Comparison of ENCODE assay signal across 25 mouse cellular contexts in genomic region chr2:130158088-130158437, GRCm38 (mm10). TPM values are rescaled to one million over a fixed set of nuclear protein-coding genes. Genes with fewer than 3 reads are reported as not detected.
DNase-seq lines count a peak whose midpoint lies in the region; ATAC-seq and TF ChIP-seq lines count a peak whose summit lies in the region.
"Had no signal": no experiment of that assay in that cellular context is flagged by ENCODE, and none has a peak within 500 bp of the region (broad histone marks: within the 10 kb centered on the region; RNA-seq: fewer than 3 reads in every experiment).

No protein-coding gene starts in this region.

- no peak overlapping the region for H3K4me3 ChIP-seq in forebrain, embryonic 15.5 days
- no peak overlapping the region for H3K4me3 ChIP-seq in forebrain, embryonic 10.5 days
- no peak overlapping the region for H3K4me3 ChIP-seq in midbrain, embryonic 15.5 days
- no peak overlapping the region for H3K4me3 ChIP-seq in midbrain, embryonic 11.5 days (ENCODE audit: low read depth, low read length)
- H3K4me3 ChIP-seq in midbrain, postnatal 0 days (ENCODE audit: low read depth, low read length): no peak overlapping the region
- H3K4me3 ChIP-seq in hindbrain, embryonic 10.5 days: no peak overlapping the region
- H3K4me3 ChIP-seq: embryonic facial prominence, embryonic 15.5 days; erythroblast, embryonic 14.5 days; heart, adult 2 months; heart, embryonic 12.5 days had no signal

- H3K36me3 ChIP-seq in forebrain, embryonic 15.5 days: no peaks in the 10 kb centered on the region
- no peaks in the 10 kb centered on the region for H3K36me3 ChIP-seq in forebrain, embryonic 10.5 days (replicated peaks)
- no peaks in the 10 kb centered on the region for H3K36me3 ChIP-seq in midbrain, embryonic 15.5 days (replicated peaks)
- H3K36me3 ChIP-seq in midbrain, embryonic 11.5 days (ENCODE audit: control insufficient read depth, insufficient read depth, low read length): no peaks in the 10 kb centered on the region
- H3K36me3 ChIP-seq in midbrain, postnatal 0 days (ENCODE audit: insufficient read depth, low read length): no peaks in the 10 kb centered on the region
- no peaks in the 10 kb centered on the region for H3K36me3 ChIP-seq in hindbrain, embryonic 10.5 days
- H3K36me3 ChIP-seq: embryonic facial prominence, embryonic 15.5 days; heart, embryonic 12.5 days had no signal

- WGBS in forebrain, embryonic 15.5 days: 49% methylated on average over 4 of the region's 4 CpGs
- WGBS in forebrain, embryonic 10.5 days: 63% methylated on average over 4 of the region's 4 CpGs
- WGBS in midbrain, embryonic 15.5 days: 50% methylated on average over 4 of the region's 4 CpGs
- WGBS in midbrain, embryonic 11.5 days: 65% methylated on average over 4 of the region's 4 CpGs
- 39% methylated on average over 4 of the region's 4 CpGs for WGBS in midbrain, postnatal 0 days
- 54% methylated on average over 4 of the region's 4 CpGs for WGBS in hindbrain, embryonic 10.5 days

- DNase-seq in forebrain, embryonic 10.5 days (ENCODE audit: extremely low spot score, low spot score): no peak
- no peak for DNase-seq in midbrain, embryonic 11.5 days (ENCODE audit: low spot score, missing footprints)
- DNase-seq in midbrain, postnatal 0 days (ENCODE audit: low spot score): peak; percentile 12
- DNase-seq in gastrocnemius, adult 18-20 months (ENCODE audit: low spot score): no peak
- DNase-seq in hindbrain, embryonic 10.5 days (ENCODE audit: low spot score): no peak
- DNase-seq: adrenal gland, adult 2 months; adrenal gland, postnatal 25 days; cerebellum, adult 18-20 months; cerebellum, adult 9-11 months; cerebellum, postnatal 36 days; gastrocnemius, postnatal 10 days; heart, adult 2 months had no signal

- H3K9ac ChIP-seq in forebrain, embryonic 15.5 days (replicated peaks): no peak overlapping the region
- no peak overlapping the region for H3K9ac ChIP-seq in midbrain, embryonic 15.5 days
- H3K9ac ChIP-seq in midbrain, embryonic 11.5 days (ENCODE audit: low read length): no peak overlapping the region
- no peak overlapping the region for H3K9ac ChIP-seq in midbrain, postnatal 0 days (replicated peaks; ENCODE audit: low read length, poor library complexity, severe bottlenecking)
- H3K9ac ChIP-seq: embryonic facial prominence, embryonic 15.5 days; heart, embryonic 12.5 days had no signal

- H3K9me3 ChIP-seq in forebrain, embryonic 15.5 days: no peaks in the 10 kb centered on the region
- no peaks in the 10 kb centered on the region for H3K9me3 ChIP-seq in forebrain, embryonic 10.5 days
- H3K9me3 ChIP-seq in midbrain, embryonic 15.5 days: no peaks in the 10 kb centered on the region
- H3K9me3 ChIP-seq in midbrain, embryonic 11.5 days (ENCODE audit: control insufficient read depth, low read length): no peaks in the 10 kb centered on the region
- no peaks in the 10 kb centered on the region for H3K9me3 ChIP-seq in midbrain, postnatal 0 days (ENCODE audit: low read length)
- no peaks in the 10 kb centered on the region for H3K9me3 ChIP-seq in hindbrain, embryonic 10.5 days
- H3K9me3 ChIP-seq: embryonic facial prominence, embryonic 15.5 days; heart, embryonic 12.5 days had no signal

- no peak overlapping the region for H3K4me2 ChIP-seq in forebrain, embryonic 15.5 days (replicated peaks)
- H3K4me2 ChIP-seq in midbrain, embryonic 15.5 days: no peak overlapping the region
- H3K4me2 ChIP-seq in midbrain, embryonic 11.5 days: no peak overlapping the region
- no peak overlapping the region for H3K4me2 ChIP-seq in midbrain, postnatal 0 days (ENCODE audit: low read depth, low read length, poor library complexity, severe bottlenecking)
- H3K4me2 ChIP-seq: embryonic facial prominence, embryonic 15.5 days; heart, embryonic 12.5 days had no signal

- ATAC-seq in forebrain, embryonic 15.5 days (replicated peaks): no peak
- peak; percentile 43; the same call in 1 of the 2 replicates for ATAC-seq in midbrain, embryonic 15.5 days (replicated peaks)
- ATAC-seq in midbrain, embryonic 11.5 days (ENCODE audit: low FRiP score): no peak
- no peak for ATAC-seq in midbrain, postnatal 0 days (ENCODE audit: low FRiP score)
- ATAC-seq: hindbrain, embryonic 16.5 days; inflammation-experienced regulatory T-cells, adult 6 months; intestine, postnatal 0 days had no signal

- H3K27ac ChIP-seq in forebrain, embryonic 15.5 days (replicated peaks): peak overlapping the region; percentile 72
- no peak overlapping the region for H3K27ac ChIP-seq in forebrain, embryonic 10.5 days
- H3K27ac ChIP-seq in midbrain, embryonic 15.5 days: peak overlapping the region; percentile 12
- no peak overlapping the region for H3K27ac ChIP-seq in midbrain, embryonic 11.5 days (ENCODE audit: low read depth, low read length)
- H3K27ac ChIP-seq in midbrain, postnatal 0 days (ENCODE audit: low read depth, low read length): peak overlapping the region; percentile 32
- no peak overlapping the region for H3K27ac ChIP-seq in hindbrain, embryonic 10.5 days
- H3K27ac ChIP-seq: embryonic facial prominence, embryonic 15.5 days; heart, adult 2 months had no signal

- no peak for TF ChIP-seq CTCF in midbrain, postnatal 0 days (IDR thresholded peaks at IDR 0.05)

- no peaks in the 10 kb centered on the region for H3K27me3 ChIP-seq in forebrain, embryonic 15.5 days
- H3K27me3 ChIP-seq in forebrain, embryonic 10.5 days (ENCODE audit: poor library complexity, severe bottlenecking): no peaks in the 10 kb centered on the region
- no peaks in the 10 kb centered on the region for H3K27me3 ChIP-seq in midbrain, embryonic 15.5 days (replicated peaks)
- no peaks in the 10 kb centered on the region for H3K27me3 ChIP-seq in midbrain, embryonic 11.5 days (ENCODE audit: control insufficient read depth, insufficient read depth, low read length)
- no peaks in the 10 kb centered on the region for H3K27me3 ChIP-seq in midbrain, postnatal 0 days (ENCODE audit: insufficient read depth, low read length)
- H3K27me3 ChIP-seq in hindbrain, embryonic 10.5 days (ENCODE audit: insufficient read depth, poor library complexity, severe bottlenecking): no peaks in the 10 kb centered on the region
- H3K27me3 ChIP-seq: embryonic facial prominence, embryonic 15.5 days had no signal

- 0 out of 2 replicates have a peak, but pooled peaks cover 2% of the 10 kb centered on the region for H3K4me1 ChIP-seq in forebrain, embryonic 15.5 days
- peaks cover 21% of the 10 kb centered on the region for H3K4me1 ChIP-seq in forebrain, embryonic 10.5 days
- H3K4me1 ChIP-seq in midbrain, embryonic 15.5 days: peaks cover 5% of the 10 kb centered on the region; the same call in 1 of the 2 replicates
- H3K4me1 ChIP-seq in midbrain, embryonic 11.5 days (ENCODE audit: control insufficient read depth, insufficient read depth, low read length): no peaks in the 10 kb centered on the region
- no peaks in the 10 kb centered on the region; the same call in 1 of the 2 replicates for H3K4me1 ChIP-seq in midbrain, postnatal 0 days (ENCODE audit: insufficient read depth, low read length)
- peaks cover 26% of the 10 kb centered on the region for H3K4me1 ChIP-seq in hindbrain, embryonic 10.5 days (replicated peaks)
- H3K4me1 ChIP-seq: embryonic facial prominence, embryonic 15.5 days; heart, embryonic 12.5 days had no signal

RNA-seq across cellular contexts. Expression of gene Snrpb, which starts 21.1 kb away (rescaled TPM):
- polyA plus RNA-seq in forebrain, embryonic 15.5 days (2015; fragmentation: Nextera tagmentation; extraction: Ambion mirVana): 458 and 483 TPM in 2 replicates
- 929 and 941 TPM in 2 replicates for polyA plus RNA-seq in forebrain, embryonic 10.5 days (2016; fragmentation: Nextera tagmentation; extraction: Ambion mirVana)
- 313 and 342 TPM in 2 replicates for polyA plus RNA-seq in midbrain, embryonic 15.5 days (2015; fragmentation: Nextera tagmentation; extraction: Ambion mirVana)
- polyA plus RNA-seq in midbrain, embryonic 11.5 days (2014; fragmentation: Nextera tagmentation; extraction: Ambion mirVana): 725 and 751 TPM in 2 replicates
- 227 and 250 TPM in 2 replicates for total RNA-seq in midbrain, postnatal 0 days (2014; rRNA removed)
- polyA plus RNA-seq in midbrain, postnatal 0 days (2015; fragmentation: Nextera tagmentation; extraction: Ambion mirVana): 269 and 274 TPM in 2 replicates
- 100 to 1,000 TPM; 122 to 131 TPM for total RNA-seq in gastrocnemius, adult 18-20 months (2021)
- 876 and 909 TPM in 2 replicates for polyA plus RNA-seq in hindbrain, embryonic 10.5 days (2016; fragmentation: Nextera tagmentation; extraction: Ambion mirVana)

RNA-seq across cellular contexts. Expression of gene Tmc2, which starts 36.9 kb away (rescaled TPM):
- polyA plus RNA-seq in forebrain, embryonic 15.5 days (2015; fragmentation: Nextera tagmentation; extraction: Ambion mirVana): not detected in 2 replicates
- polyA plus RNA-seq in forebrain, embryonic 10.5 days (2016; fragmentation: Nextera tagmentation; extraction: Ambion mirVana): not detected in 2 replicates
- polyA plus RNA-seq in midbrain, embryonic 15.5 days (2015; fragmentation: Nextera tagmentation; extraction: Ambion mirVana): not detected in 2 replicates
- not detected in 2 replicates for polyA plus RNA-seq in midbrain, embryonic 11.5 days (2014; fragmentation: Nextera tagmentation; extraction: Ambion mirVana)
- not detected in 2 replicates for total RNA-seq in midbrain, postnatal 0 days (2014; rRNA removed)
- polyA plus RNA-seq in midbrain, postnatal 0 days (2015; fragmentation: Nextera tagmentation; extraction: Ambion mirVana): not detected in 2 replicates
- total RNA-seq in gastrocnemius, adult 18-20 months (2021): not detected
- not detected in 2 replicates for polyA plus RNA-seq in hindbrain, embryonic 10.5 days (2016; fragmentation: Nextera tagmentation; extraction: Ambion mirVana)
- total RNA-seq: adrenal gland, adult 2 months; adrenal gland, postnatal 25 days; gastrocnemius, postnatal 10 days; gastrocnemius, postnatal 4 days; heart, adult 2 months; heart, postnatal 25 days had no signal
- polyA plus RNA-seq: adrenal gland, adult 2 months; embryonic facial prominence, embryonic 15.5 days; erythroblast, embryonic 14.5 days; heart, adult 2 months; heart, embryonic 12.5 days; heart, embryonic 16.5 days; hindbrain, embryonic 11.5 days; hindbrain, embryonic 16.5 days; inflammation-experienced regulatory T-cells, adult 6 months; intestine, postnatal 0 days had no signal

RNA-seq across cellular contexts. Expression of gene Tgm6, which starts 45.8 kb away (rescaled TPM):
- 0.09 and 0.26 TPM in 2 replicates for polyA plus RNA-seq in forebrain, embryonic 15.5 days (2015; fragmentation: Nextera tagmentation; extraction: Ambion mirVana)
- polyA plus RNA-seq in forebrain, embryonic 10.5 days (2016; fragmentation: Nextera tagmentation; extraction: Ambion mirVana): not detected in 2 replicates
- 0.48 and 0.98 TPM in 2 replicates for polyA plus RNA-seq in midbrain, embryonic 15.5 days (2015; fragmentation: Nextera tagmentation; extraction: Ambion mirVana)
- polyA plus RNA-seq in midbrain, embryonic 11.5 days (2014; fragmentation: Nextera tagmentation; extraction: Ambion mirVana): not detected in 2 replicates
- 0.27 and 0.28 TPM in 2 replicates for total RNA-seq in midbrain, postnatal 0 days (2014; rRNA removed)
- 0.31 and 0.36 TPM in 2 replicates for polyA plus RNA-seq in midbrain, postnatal 0 days (2015; fragmentation: Nextera tagmentation; extraction: Ambion mirVana)
- not detected for total RNA-seq in gastrocnemius, adult 18-20 months (2021)
- polyA plus RNA-seq in hindbrain, embryonic 10.5 days (2016; fragmentation: Nextera tagmentation; extraction: Ambion mirVana): not detected in 2 replicates
- total RNA-seq: adrenal gland, adult 2 months; adrenal gland, postnatal 25 days; ES-E14; gastrocnemius, postnatal 10 days; gastrocnemius, postnatal 4 days; heart, adult 2 months; heart, postnatal 25 days had no signal
- polyA plus RNA-seq: adrenal gland, adult 2 months; erythroblast, embryonic 14.5 days; heart, adult 2 months; heart, embryonic 12.5 days; heart, embryonic 16.5 days; hindbrain, embryonic 11.5 days; inflammation-experienced regulatory T-cells, adult 6 months; intestine, postnatal 0 days had no signal

Comparison
In these comparisons a context has a peak if more than half of its experiments do, and no peak if none do; other contexts are left out.
1. H3K27ac ChIP-seq: peak in forebrain, embryonic 15.5 days (single experiment), midbrain, embryonic 15.5 days (single experiment) and midbrain, postnatal 0 days (single experiment); none in forebrain, embryonic 10.5 days (single experiment), midbrain, embryonic 11.5 days (single experiment) and hindbrain, embryonic 10.5 days (single experiment).